Mouse (Mus musculus): Measurements from ENCODE around the gene Trappc1.

DNA sequence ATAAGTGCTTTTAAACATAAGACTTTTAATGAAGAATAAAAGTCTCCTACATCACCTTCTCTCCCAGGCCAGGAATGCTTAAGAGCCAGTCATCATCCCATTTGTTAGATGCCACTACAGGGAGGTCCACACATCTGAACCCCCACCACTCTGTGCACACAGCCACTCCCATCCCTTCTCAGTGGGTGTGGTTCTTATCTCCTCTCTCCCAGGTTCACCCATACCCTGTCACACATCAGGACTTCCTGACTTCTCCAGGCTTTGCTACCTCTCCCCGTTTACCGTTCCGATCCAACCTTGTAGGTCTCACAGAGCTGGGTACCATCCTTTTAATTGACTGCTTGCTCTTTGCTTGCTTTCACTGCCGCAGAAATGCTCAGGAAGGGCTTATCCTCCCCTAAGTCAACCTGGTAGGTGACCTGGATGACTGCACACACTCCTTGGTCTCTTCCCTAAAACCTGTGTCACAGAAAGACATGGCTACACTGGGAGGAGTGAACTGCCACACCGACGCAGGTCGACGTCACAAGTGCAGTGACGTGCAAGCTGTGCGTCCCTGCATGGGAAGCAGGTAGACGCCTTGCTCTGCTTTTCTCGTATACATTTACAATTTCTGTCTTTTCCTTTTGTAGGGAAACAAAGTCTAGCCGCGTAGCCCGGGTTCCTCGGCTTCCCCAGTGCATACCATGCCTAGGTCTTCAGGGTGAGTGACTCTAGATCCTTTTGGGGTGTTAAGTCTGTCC lies 49.6 kb downstream of the Trappc1 start:
- no peak for TF ChIP-seq CTCF (conservative IDR thresholded peaks at IDR 0.05; ENCODE audit: insufficient read depth, insufficient read length, low read depth, low read length)
- no peak for TF ChIP-seq POLR2A (IDR thresholded peaks at IDR 0.05; ENCODE audit: low read depth, low read length)

All from kidney, adult 2 months (tissue).